Mouse (Mus musculus): ENCODE results near the gene Kank1.

Kank1 gene

DNA sequence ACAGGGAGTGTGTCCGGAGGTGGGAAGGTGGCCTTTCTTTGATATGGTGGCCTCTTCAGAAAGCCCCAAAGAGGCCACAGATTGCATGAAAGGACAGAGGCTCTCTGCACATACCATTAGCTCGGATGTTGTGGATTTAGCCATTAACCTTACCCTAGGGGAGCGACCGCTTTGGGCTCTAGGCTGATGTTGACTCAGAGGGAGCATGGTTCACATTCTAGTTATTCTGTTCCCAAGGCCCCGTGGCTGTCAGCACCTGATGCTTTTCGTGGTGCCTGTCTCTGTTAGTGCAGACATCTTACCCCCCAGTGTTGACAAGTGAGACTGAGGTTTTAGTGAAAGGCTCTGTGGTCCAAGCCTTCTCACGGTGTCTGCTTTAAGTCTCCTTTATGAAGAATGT is 74.9 kb downstream of the Kank1 start:
- no peak for DNase-seq (ENCODE audit: low spot score)

DNA sequence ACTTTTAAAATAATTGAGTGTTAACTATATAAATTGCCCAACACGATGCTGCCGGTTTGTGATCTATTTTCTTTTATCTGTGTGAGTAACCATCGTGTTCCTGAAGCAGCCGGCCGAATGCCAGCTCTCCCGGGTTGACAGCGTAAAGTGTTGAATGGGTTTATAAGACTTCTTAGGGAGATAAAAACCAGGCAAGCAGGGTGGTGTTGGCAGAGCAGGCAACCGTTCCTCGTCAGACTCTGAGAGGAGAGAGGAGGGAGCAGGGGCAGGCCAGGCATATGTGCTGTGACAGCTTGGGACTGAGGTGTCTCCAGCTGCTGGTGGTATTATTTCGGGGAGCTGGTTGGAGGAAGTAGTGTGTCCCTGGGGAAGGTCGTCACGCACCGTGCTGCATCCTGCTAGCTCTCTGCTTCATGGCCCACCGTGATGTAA is 78.7 kb downstream of the Kank1 start:
- peak; percentile 23 for DNase-seq (ENCODE audit: low spot score)

DNA sequence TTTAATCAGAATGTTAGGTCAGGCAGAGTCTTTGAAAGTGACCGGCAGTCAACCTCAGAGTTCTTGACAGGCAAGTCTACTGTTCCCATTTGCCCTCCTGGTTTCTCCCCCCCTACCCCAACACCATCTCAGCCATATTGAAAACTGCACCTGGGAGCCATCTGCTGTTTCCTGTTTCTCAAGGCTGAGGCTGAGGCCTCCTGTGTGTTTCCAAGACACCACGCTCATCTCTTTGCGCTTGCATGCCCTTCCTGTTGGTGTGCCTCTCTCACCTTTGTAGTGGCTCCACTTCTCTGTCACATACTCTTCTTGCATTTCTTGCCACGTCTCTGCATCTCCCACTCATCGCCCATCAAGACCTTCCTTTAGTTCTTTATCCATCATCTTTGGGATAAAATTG is 79.2 kb downstream of the Kank1 start:
- no peak for DNase-seq (ENCODE audit: low spot score)

DNA sequence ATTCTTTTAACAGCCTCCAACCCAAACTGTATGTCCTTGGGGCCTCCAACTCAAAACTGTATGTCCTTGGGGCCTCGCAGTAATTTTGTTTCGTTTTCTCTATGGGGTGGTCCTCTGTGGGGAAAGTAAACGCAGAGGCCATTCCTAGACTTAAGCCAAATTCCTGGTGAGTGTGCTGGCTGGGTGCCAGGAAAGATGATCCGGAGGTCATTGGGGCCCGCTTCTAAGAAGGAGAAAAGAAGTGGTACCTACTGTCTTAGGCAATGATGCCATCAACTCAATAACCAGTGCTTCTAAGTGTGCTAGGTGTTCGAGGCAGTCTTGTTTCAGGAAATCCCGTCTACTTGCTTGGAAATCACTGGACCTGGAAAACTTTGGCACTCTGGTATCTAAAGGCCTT is 87.5 kb downstream of the Kank1 start:
- DNase-seq (ENCODE audit: low spot score) = no peak

DNA sequence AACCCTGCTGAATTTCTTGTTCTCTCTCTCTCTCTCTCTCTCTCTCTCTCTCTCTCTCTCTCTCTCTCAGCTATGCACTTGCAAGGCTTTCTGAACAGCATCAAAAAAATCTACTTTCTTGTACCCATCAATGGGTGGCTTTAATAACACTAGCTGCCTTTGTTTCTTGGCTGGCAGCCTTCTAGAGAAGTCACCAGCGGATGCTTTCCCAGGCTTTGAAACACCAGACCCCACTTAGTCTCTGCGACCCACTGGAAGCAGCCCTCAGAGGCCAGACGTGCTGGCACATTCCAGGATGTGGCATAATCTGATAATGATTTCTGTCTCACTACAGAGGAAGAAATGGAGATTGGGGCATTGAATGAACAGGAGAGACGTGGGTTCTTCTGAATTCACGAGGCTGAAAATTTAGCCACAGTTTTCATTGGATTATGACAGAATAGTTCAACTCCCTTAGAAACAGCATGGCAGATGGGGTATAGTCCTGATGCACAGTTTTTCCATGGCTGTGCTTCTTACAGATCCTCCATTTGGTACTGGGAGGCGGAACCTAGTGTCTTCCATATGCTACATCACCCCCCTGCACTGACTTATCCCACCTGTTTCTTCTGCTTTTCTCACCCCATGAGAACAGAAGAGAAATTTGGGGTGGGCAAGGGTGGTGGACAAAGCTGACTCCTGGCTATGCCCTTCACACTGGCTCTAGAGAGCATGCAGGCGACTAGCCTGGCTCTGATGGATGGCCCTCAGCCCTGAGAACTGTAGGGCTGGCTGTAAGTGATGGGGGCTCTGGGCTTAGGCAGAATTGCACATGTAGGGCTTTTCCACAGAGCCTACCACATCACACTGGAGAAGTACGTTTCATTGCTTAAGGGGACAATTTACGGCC is 88.6 kb downstream of the Kank1 start:
- no peak for DNase-seq (ENCODE audit: low spot score)

DNA sequence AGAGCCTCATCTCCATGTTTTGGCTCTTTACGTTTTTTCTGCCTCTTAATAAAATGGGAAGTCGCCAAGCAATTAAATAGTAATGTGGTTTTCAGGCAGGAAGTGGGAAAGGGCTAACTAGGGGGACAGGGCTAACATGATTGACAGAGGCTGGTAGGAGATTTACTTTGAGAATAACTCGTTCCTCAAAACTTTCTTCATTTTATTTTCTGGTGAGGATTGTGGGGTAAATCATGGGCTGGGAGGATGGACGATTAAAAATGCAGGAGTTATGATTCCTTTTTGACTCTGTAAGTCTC is 89.2 kb downstream of the Kank1 start:
- DNase-seq (ENCODE audit: low spot score) = no peak

DNA sequence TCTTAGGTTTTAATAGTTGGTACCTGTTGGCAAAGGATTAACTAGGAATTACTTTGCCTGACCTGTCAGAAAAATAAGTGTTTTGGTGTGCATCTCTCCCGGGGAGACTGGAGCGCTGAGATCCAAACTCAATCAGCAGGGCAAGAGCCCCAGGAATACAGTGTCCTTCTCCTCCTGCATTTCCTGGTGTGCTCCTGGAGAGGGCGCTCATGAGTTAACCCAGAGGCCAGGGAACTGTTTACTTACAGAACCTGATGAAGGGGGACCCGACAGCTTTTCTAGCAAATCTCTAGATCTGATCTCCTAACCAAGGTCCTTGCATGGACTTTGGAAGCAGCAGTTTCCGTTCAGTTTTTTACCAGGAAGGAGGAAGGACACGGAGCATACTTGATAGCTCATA is 90.9 kb downstream of the Kank1 start:
- DNase-seq (ENCODE audit: low spot score) = no peak

DNA sequence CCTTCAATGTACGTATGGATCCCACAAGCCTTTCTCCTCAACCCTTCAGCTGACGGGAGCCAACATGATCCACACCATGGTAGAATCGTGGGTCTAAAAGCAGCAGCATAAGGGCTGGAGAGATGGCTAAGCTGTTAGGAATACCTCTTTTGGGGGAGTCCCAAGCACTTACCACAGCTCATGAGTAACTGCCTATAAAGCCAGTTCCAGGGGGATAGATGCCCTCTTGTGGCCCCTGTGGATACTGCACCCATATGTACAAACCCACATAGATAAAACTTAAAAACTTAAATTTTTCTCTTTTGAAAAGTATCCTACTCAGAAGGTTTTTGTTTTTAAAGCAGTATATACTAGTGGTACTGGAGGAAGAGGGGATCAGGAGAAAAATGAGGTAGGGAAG is 97.6 kb downstream of the Kank1 start:
- peak; percentile 50 for DNase-seq (ENCODE audit: low spot score)

DNA sequence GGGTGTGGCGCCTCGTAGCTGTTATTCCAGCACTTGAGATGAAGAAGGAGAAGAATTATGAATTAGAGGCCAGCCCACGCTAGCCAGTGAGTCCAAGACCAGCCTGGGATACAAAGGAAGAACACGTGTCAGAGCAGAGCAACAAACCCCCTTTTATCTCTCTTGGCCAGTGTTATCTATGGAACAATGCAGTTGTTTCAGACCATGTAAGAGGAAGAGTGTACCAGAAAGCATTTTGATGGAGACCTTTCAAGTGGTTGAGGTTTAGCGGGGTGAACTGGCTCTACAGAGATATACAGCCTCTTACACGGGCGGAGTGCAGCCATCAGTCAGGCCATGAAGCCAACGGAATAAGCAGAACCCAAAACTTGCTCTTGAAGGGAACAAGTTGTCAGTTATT is 100.0 kb downstream of the Kank1 start:
- no peak for DNase-seq (ENCODE audit: low spot score)

DNA sequence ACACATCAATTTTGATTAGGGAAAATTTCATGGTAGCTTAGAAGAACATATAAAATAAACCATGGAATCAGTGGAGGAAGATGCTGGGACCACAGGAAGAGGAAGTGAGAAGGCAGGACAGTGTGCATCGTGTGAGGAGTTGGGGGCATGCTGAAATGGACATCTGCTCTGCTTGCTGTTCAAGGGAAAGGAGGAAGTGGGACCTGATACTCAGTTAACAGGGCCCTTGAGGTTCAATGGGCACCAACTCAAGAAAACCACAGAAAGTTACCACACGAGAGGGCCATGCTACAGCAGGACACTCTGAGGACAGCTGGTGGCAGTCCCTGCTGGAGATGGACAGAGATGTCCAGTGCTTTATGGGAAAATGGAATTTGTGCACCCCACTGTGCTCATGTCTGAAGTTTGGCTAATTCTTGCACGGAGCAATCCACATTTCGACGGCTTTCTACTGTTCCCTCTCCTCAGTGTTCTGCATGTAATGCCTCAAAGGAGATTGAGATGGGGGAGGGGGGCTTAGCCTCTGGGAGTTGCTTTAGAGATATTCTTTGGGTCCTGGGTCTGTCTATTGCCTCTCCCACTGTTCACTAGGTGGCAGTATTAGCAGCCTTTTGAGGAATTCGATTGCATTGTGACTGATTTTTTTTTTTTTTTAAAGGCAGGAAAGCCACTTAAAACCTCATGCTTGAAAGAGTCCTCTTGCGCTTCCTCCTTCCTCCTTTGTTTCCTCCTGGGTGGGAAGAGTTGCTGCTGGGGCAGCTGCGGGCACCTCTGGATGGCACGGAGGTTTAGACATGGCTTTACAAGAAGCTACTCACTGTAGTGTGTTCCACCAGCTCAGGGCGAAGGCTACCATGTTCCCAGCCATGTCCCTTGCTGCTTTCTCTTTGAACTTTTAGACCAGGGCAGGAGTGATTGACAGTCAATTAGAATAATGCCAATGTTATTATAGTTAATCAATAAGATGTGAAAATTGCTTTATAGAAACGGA is 104.2 kb downstream of the Kank1 start:
- peak; percentile 56 for DNase-seq (ENCODE audit: low spot score)

DNA sequence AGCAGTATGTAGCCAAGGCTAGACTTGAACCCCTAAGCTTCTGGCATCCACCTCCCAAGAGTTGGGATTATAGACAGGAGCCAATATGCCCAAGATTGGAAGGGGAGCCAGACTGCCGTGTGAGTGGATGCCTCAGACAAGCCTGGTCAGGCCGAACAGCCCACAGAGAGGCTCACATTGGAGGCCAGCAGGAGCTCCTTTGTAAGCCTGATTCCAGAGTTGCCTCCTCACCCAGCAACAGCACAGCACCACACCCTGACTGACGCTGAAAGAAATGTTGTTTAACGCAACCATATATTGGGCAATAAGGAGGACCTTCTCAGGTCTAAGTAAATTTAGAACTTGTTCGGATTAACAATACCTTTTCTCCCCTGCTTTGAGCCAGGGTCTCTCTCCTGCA is 105.3 kb downstream of the Kank1 start:
- no peak for DNase-seq (ENCODE audit: low spot score)

DNA sequence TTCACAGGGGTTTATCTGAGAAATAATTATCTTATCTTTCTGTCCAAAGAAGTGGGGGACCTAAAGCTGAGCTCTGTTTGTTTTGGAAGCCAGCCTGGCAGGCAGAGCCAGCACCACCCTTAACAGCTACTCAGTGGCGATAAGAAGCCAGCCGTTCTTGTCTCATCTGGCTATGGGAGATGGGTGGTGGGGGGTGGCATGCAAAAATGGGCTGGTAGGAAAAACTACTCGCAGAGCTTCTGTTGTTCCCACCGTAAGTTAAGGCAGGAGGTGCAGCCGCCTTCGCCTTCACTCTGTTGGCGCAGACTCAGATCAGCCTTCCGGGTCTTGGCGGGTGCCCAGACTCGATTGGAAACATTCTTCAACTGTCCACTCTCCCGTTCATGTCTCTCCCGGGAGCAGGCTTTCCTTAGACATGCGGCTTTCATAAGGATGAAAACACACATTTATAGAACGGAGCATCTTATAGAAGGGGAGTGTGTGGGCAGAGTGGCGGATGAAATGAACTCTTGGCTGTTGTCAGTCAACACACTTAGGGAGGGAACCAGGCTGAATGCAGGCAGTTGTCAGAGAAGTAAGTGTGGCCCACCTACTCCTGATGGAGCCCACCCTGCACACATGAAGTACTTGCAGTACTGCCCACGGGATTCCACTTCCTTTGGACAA is 107.0 kb downstream of the Kank1 start:
- DNase-seq (ENCODE audit: low spot score) = no peak

DNA sequence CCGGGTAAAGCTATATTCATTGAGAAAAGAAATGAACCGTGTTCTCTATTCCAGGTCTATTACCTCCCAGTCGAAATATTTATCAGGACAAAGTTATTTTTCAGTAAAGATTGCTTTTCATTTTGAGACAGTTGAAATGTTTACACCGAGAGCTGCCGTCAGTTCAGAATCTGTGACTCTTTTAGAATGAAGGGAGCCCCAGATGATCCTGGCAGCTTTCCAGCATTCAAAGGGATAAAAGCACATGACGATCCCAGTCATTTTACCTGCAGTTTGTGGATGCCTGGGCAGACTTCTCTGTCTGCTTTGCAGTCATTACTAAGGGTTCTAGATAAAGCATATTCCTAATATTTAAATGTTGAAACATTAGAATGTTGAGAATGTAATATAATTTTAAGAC is 107.6 kb downstream of the Kank1 start:
- DNase-seq (ENCODE audit: low spot score) = no peak

DNA sequence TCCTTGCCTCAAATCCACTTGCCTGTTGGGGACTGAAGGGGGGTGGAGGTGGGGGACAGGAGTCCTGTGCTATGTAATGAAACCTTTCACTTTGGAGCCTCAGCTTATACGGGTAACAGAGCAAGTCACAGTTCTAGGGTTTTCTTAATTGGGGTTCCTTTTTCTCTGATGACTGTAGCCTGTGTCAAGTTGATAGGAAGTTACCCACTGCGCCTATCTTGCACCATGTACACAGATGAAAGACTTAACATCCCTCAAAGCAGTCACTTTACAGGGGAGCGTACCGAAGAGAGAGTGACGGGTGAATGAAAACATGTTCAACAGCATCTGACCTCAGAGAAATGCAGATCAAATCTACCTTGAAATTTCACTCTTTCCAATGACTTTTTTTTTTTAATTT is 109.2 kb downstream of the Kank1 start:
- DNase-seq (ENCODE audit: low spot score) = no peak

DNA sequence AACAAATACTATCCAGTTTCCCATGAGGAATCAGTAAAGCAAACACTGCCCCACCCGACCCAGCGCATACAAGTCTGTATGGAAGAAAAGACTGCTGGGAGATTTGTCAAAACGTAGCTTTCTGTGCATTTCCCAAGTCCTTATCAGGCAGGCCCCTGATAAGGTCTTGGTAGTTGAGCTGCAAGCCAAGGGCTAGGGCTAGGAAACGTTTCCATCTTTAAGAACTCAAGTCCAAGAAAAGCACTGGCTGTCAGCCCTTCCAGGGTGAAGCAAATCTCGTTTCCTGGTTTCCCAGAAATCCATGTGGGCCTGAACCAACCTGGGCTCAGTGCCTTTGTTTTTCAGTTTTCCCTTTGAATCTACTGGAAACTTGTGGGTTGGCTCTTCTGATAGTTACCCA is 110.7 kb downstream of the Kank1 start:
- DNase-seq (ENCODE audit: low spot score) = peak; percentile 34

DNA sequence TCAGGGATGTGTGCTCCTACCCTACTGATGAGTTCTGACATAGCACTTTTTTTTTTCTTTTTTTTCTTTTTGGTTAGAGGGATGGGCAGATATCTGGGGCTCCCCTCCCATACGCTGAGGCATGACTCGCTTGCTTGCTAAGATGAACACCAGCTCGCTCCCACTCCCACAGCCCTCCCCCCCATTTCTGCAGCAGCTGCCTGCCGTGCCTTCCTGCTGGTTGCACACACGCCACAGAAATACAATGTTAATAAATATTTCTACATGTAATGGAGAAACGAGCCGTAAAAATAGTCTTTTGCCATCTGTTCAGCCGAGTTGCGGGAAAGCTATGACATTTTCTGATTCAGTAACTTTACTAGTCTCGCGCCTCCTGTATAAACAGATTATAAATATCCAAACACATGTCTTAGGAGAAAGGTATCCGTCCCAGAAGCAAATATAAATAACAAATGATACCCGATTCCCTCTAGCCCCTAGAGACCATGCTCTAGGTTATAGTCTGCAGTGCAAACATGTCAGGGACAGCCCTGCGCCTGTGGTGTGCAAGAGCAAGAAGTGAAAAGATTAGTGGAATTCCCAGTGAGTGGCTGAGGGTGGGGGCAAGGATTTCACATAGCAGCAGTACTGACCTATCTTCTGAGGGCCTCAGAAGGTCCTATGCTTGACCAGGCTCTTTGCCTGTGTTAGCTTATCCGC is 114.6 kb downstream of the Kank1 start:
- no peak for DNase-seq (ENCODE audit: low spot score)

DNA sequence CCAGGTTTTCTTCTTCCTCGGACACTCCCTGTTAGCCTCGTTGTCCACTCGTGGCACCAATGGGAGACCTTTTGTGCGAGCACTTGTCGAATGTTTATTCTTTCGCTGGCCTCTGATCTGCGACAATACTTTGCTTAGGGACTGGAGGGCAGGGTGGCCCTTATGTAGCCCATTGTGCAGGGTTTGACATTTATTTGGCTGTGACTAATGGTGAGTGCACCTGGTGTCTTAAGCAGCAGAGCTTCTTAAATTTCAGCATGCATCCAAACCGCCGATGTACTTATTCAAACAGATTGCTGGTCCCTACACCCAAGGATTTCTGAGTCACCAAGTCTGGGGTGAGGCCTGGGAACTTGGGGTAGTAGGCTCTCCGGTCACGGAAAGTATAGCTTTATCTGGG is 120.3 kb downstream of the Kank1 start:
- no peak for DNase-seq (ENCODE audit: low spot score)

DNA sequence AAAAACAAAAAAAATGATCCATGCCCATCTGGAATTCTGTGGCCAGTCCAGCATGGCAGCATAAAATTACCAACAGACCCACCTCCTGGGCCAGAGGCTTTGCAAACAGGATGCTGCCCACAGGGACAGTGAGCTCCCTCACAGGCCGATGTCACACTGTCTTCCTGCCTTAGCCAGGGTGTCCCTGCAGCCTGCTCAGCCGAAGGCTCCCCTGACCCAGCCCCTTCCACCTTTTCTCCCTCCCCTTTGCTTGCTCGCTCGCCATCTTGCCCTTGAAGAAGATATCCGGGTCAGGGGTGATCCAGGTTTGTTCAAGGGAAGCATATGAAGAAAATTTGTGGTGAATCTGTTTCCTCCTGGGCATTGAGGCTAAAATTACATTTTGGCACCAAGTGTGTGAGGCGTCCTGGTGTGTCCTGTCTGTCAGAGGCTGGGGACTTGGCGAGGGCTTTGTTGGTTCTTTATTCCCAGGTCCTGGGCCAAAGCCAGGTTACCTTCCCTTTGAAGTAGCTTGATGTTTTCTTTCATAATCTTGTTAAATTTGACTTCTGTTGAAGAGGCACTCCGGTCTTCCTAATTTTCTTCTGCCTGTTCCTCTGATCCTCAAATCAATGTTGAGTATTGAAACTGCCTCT is 121.8 kb downstream of the Kank1 start:
- DNase-seq (ENCODE audit: low spot score) = no peak

DNA sequence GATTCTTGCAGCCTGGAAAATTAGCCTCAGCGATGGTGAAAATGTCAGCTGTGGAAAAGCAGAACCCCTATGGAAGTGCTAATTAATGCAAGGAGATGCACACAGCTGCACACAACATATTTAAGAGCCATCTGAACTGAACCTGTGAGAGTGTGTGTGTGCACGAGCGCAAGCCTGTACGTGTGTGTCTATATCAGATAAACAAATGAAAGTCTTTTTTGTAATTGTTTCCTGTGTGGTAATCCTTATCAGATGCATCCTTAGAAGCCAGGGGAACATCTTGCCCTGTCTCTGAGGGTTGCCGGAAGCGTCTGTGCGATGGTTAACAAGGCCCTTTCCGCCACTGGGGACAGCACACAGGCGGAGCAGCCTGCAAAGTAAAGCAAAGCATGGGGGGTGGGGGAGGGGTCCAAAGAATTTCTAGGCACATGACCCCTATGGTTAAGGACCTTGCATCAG is 123.8 kb downstream of the Kank1 start:
- peak; percentile 47 for DNase-seq (ENCODE audit: low spot score)

DNA sequence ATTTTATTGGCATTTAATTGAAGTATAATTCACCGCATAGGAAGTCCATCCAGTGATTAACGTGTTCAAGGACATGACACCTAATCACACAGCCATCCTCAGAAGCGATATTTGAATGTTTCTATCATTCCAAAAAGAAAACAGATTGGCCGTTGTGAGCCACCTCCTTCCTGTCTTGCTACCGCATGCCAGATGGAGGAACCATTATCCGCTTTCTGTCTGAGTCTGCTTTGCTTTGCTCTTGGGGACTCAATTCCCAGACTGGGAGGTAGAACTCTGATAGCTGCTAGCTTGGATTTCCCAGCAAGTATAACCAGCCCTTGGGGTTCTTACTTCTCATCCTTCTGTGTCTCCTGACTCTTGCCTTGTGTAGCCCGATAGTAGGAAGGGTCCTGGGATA is 125.2 kb downstream of the Kank1 start:
- DNase-seq (ENCODE audit: low spot score) = no peak

DNA sequence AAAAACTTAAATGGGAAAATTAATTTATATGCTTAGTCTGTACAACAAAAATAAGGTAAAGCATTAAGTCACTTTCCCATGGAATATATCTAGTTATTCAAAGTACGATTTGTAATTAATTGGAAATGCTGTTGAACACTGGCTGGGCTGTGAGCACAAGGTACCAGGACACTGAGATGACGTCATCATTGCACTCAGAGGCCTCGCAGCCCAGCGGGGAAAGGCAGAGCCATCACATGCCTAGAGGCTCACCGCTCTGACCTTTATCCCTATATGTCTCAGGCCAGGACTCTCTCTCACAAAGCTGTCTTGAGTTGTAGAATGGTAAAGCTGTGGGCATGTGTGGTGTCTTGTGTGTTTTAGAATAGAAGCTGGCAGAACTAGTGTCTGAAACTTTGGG is 128.9 kb downstream of the Kank1 start:
- DNase-seq (ENCODE audit: low spot score) = no peak

Measured in lung, postnatal 25 days (tissue).